Mouse (Mus musculus) adipose tissue, adult 10 weeks (tissue): ENCODE results near the gene Ttc3. TPM values are rescaled to one million over a fixed set of nuclear protein-coding genes. Genes with fewer than 3 reads are reported as not detected.

Experiments
- polyA plus RNA-seq: library from polyadenylated mRNA; stranded (reverse); fragments of 350-450 nt; fragmentation: Illumina TruSeq; extraction: RNeasy Lipid Tissue Mini Kit (QIAGEN cat#74804); gene quantifications from one replicate; pipeline ENCODE4 v1.2.3, GENCODE M21; 2014; ENCODE audit warnings: low read depth, low replicate concordance

The Ttc3 gene
- polyA plus RNA-seq, result 63.5 TPM

DNA sequence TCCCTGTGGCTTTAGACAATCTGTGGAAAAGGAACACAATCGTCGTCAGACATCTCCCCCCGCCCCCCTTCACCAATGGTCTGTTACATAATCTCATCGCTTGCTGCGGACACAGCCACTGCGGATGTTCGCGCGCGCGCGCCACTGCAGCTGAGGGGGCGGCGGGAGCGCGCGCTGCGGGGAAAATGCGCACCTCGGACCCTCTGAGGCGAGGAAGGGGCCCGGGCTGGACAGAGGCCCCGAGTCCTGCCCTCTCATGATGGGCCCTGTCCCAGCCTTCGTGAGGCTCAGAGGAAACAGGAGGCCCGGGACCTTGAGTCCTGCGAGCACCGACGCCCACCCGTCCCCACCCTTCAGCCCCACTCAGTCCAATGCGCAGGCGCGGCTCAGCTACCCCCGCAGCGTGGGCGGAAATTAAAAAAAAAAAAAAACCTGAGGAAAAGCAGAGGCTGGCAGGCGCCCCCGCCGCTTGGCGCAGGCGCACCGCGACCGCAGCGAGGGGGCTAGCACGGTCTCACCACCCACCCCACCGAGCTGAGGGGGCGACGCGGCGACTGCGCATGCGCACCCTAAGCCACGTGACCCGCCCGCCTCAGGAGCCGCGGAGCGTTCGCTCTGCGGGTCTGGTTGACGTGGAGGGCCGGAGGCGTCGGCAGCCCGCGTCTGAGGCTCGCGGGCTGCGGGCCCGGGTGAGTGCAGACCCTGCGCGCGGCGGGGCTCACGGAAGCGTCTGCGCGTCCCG lies at the start of gene Ttc3:
Ttc3 (plus strand) TSS at position 446 of the 742 bp plus-strand sequence.

DNA sequence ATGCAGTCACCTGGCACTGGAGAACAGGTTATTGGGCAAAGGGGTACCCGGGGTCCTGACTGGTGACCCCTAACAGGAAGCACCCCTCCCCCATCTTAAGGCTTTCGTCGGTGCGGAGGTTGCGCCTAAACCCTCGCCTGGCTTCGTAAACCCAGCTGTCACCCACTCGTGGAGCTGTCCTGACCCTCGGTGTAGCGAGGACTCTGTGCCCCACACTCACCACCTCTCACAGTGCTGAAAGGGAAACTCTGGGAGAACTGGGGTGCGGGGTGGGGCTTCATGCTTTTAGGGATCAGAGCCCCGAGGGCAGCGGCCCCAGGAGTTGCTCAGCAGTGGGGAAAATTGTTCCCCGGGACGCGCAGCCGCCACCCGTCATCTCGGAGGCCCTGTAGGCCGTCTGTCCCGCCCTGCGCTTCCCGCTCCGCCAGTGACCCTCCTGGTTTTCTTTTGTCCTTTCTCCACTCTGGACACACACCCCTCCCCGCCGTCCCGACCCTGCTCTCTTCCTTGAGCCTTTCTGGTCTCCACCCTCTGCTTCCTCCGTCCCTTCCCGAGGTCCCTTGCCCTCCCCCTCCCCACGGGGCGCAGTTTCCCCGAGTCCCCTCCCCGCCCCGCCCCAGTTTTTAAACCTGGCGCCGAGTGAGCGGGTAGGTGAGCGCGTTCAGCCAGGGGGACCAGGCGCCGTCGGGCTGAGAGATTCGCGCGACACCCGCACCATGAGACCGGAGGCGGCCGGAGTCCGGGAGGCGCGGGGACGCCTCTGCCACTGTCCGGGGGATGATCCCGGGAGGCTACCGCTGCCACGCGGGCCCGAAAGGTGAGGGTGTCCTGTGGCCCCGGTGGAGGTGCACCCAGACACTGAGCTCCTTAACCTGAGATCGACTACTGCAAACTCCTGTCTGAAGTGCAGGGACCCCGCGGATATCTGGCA lies 42.4 kb upstream of the Ttc3 start, which contains the start of gene Ripply3:
Ripply3 (plus strand) TSS at position 640 of the 931 bp plus-strand sequence.

DNA sequence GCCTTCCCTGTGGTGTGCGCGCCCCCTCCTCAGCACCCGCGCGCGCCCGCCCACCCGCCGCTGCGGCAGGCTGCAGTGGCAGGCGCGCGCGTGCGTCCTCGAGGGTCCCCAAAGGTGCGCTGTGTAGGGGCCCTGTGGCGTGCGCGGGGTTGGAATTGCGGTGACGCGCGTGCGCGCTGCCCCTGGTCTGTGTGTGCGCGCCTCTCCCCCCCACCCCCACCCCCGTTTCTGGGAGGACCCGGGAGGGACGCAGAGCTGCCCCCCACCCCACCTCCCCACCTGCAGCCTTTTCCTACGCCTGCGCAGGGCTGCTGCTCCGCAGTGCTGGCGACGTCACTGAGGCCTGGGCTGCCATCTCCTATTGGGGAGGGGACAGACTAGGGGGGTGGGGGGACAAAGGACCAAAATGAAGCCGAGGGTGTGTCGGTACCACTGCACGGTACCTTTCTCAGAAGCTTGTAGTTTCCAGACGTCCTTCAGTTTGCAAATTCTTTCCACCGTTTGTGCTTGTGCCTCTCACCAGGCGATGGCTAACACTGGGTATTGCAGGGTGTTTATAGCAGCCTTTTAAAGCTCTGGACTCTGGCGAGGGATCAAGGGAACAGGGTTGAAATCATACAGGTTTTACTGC lies 998 bp downstream of the Ttc3 start, which contains the start of gene Pigp:
Pigp (minus strand) TSS at position 542 of the 631 bp plus-strand sequence.

Other genes with a start within 250 kb of the Ttc3 start
- gene Hlcs, start 57.0 kb upstream of the Ttc3 start, polyA plus RNA-seq, result 14.1 TPM
- 3.4 TPM for gene Ripply3, start 42.2 kb upstream of the Ttc3 start, polyA plus RNA-seq
- 119 TPM for gene Pigp, start 1.2 kb downstream of the Ttc3 start, polyA plus RNA-seq
- gene Vps26c, start 156.2 kb downstream of the Ttc3 start, polyA plus RNA-seq, result 38.5 TPM
- gene Dyrk1a, start 199.4 kb downstream of the Ttc3 start, polyA plus RNA-seq, result 21.9 TPM